Mouse (Mus musculus) neural tube, embryonic 11.5 days (tissue): Measurements from ENCODE around the gene Kcnk1. TPM values are rescaled to one million over a fixed set of nuclear protein-coding genes. Genes with fewer than 3 reads are reported as not detected.

Experiments used
- ATAC-seq: fragments of 200-750 bp; cut with Nextera tagmentation; 2 replicates; pipeline ENCODE4 v1.8.0; 2017; ENCODE audit warnings: moderate number of reproducible peaks, mild to moderate bottlenecking, moderate TSS enrichment, moderate library complexity; ENCODE audit not compliant: insufficient read depth, low FRiP score, low TSS enrichment
- DNase-seq: peaks from one replicate; pipeline ENCODE4 v3.0.0-alpha.2; 2015; ENCODE audit warnings: low spot score
- H3K27ac ChIP-seq: fragments of 300-500 bp; sonication (generic); 2 replicates; pipeline ENCODE4 v1.5.1; 2014; ENCODE audit warnings: low read depth, mild to moderate bottlenecking, low read length
- H3K27me3 ChIP-seq: fragments of 300-500 bp; sonication (generic); 2 replicates; pipeline ENCODE4 v1.6.1; 2014; ENCODE audit warnings: mild to moderate bottlenecking, low read length, mixed read lengths; ENCODE audit not compliant: control insufficient read depth, insufficient read depth
- H3K36me3 ChIP-seq: fragments of 300-500 bp; sonication (generic); 2 replicates; pipeline ENCODE4 v1.6.1; 2014; ENCODE audit warnings: mild to moderate bottlenecking, low read length, moderate library complexity, mixed read lengths; ENCODE audit not compliant: control insufficient read depth, insufficient read depth
- H3K4me1 ChIP-seq: fragments of 300-500 bp; sonication (generic); 2 replicates; pipeline ENCODE4 v1.6.1; 2014; ENCODE audit warnings: low read length, mixed read lengths; ENCODE audit not compliant: control insufficient read depth, insufficient read depth
- H3K4me2 ChIP-seq: fragments of 300-500 bp; sonication (generic); 2 replicates; pipeline ENCODE4 v1.6.1; 2014; ENCODE audit warnings: low read depth, mild to moderate bottlenecking, moderate library complexity
- H3K4me3 ChIP-seq: fragments of 300-500 bp; sonication (generic); 2 replicates; pipeline ENCODE4 v1.5.1; 2014; ENCODE audit warnings: low read depth, low read length
- H3K9ac ChIP-seq: fragments of 300-500 bp; sonication (generic); 2 replicates; pipeline ENCODE4 v1.6.1; 2014; ENCODE audit warnings: mild to moderate bottlenecking, low read length
- H3K9me3 ChIP-seq: fragments of 300-500 bp; sonication (generic); 2 replicates; pipeline ENCODE4 v1.6.1; 2016; ENCODE audit warnings: low read length; ENCODE audit not compliant: control insufficient read depth
- WGBS: fragments of 180-500 bp; shearing (Covaris S2); extraction: QIAGEN DNeasy Blood & Tissue Kit; methylation state at CpG from one replicate; pipeline ENCODE4 v1.1.7; 2014; 5-methylcytosine and 5-hydroxymethylcytosine counted together
- polyA plus RNA-seq: library from polyadenylated mRNA; unstranded; fragments of >200 nt; fragmentation: Nextera tagmentation; extraction: Ambion mirVana; gene quantifications from 2 replicates; pipeline ENCODE4 v1.2.1, GENCODE M21; 2014

Gene Kcnk1
- polyA plus RNA-seq, 1 experiment from 2014 or later, result 6.1 TPM

- Histone ChIP-seq H3K36me3 (no peaks in the 10 kb centered on the region), H3K27ac (no peak overlapping the region), H3K9ac (no peak overlapping the region), H3K4me2 (no peak overlapping the region), H3K4me1 (no peaks in the 10 kb centered on the region), H3K9me3 (no peaks in the 10 kb centered on the region), H3K27me3 (no peaks in the 10 kb centered on the region), H3K4me3 (no peak overlapping the region)
- no peak for ATAC-seq
- WGBS, result 74% methylated on average over 4 of the region's 4 CpGs
- no peak for DNase-seq
Observed at GRCm38 (mm10) chr8:126053911-126054310, 58.9 kb downstream of the Kcnk1 start.

GRCm38 (mm10) chr8:126058876-126059275, 63.9 kb downstream of the Kcnk1 start:
- H3K9me3 ChIP-seq, result no peaks in the 10 kb centered on the region
- no peak overlapping the region for H3K4me2 ChIP-seq
- no peak overlapping the region for H3K27ac ChIP-seq
- DNase-seq (no peak), ATAC-seq (no peak)
- no peaks in the 10 kb centered on the region for H3K4me1 ChIP-seq
- H3K4me3 ChIP-seq, result no peak overlapping the region
- H3K36me3 ChIP-seq, result no peaks in the 10 kb centered on the region
- WGBS, result 70% methylated on average over 4 of the region's 4 CpGs
- H3K27me3 ChIP-seq, result no peaks in the 10 kb centered on the region
- no peak overlapping the region for H3K9ac ChIP-seq

DNA sequence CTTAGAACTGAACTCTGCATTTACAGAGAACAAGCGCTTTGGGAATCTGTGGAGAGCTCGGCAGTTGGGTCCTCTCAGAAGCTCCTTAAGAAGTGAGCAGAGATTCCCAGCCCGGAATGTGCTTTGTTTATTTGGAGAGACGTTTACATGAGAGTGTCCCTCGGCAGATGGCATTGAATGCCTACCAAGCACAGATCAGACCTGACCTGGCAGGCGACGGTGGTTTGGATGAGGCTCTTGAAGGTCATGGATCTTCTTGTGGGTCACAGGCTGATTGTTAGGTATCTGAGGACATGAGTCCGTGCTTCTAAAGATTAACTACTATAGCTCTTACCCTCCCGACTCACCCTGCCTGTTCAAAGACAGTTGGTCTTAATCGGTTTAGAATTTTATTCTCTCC, 67.9 kb downstream of the Kcnk1 start:
- 85% methylated on average over 10 of the region's 10 CpGs for WGBS
- H3K27me3 ChIP-seq, result no peaks in the 10 kb centered on the region
- no peaks in the 10 kb centered on the region for H3K9me3 ChIP-seq

GRCm38 (mm10) chr8:126063832-126064409, 69.0 kb downstream of the Kcnk1 start:
- 81% methylated on average over 9 of the region's 9 CpGs for WGBS
- ATAC-seq, result peak; percentile 65; the same call in 1 of the 2 replicates
- Histone ChIP-seq H3K36me3 (no peaks in the 10 kb centered on the region), H3K9ac (no peak overlapping the region), H3K4me2 (no peak overlapping the region), H3K4me3 (no peak overlapping the region), H3K4me1 (no peaks in the 10 kb centered on the region), H3K9me3 (no peaks in the 10 kb centered on the region), H3K27me3 (no peaks in the 10 kb centered on the region), H3K27ac (no peak overlapping the region)
- no peak for DNase-seq

More for the DNA sequence above, 67.9 kb downstream of the Kcnk1 start:
- Histone ChIP-seq H3K27ac (no peak overlapping the region), H3K9ac (no peak overlapping the region), H3K4me3 (no peak overlapping the region), H3K36me3 (no peaks in the 10 kb centered on the region), H3K4me2 (no peak overlapping the region), H3K4me1 (no peaks in the 10 kb centered on the region)
- DNase-seq (no peak), ATAC-seq (no peak)

DNA sequence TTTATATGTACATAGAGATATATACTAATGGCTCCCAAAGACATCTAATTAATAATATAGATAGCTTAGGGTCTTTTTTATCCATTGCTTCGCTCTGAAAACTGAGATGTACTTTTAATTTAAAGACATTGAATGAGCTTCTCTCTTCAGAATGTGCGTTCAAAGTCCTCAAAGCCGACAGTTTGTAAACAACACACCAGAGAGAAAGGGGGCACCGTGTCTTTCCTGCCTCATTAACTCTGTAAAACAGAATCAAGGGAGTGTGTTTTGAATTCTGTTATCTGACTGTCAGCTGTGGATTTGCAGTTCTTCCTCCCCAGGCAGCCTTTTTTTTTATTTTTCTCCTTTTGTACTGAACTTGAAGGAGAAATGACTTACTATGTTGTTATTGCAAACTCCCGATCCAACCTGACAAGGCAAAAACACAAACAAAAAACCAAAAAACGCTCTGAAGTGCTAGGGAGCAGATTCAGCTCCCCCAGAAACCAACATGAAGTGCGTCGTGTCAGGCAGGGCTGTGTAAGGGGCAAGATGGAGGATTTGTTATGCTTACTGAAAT, 69.7 kb downstream of the Kcnk1 start:
- no peak overlapping the region for H3K4me2 ChIP-seq
- WGBS, result 37% methylated on average over 8 of the region's 8 CpGs
- H3K36me3 ChIP-seq, result no peaks in the 10 kb centered on the region
- ATAC-seq, result no peak
- H3K9ac ChIP-seq, result no peak overlapping the region
- H3K27me3 ChIP-seq, result no peaks in the 10 kb centered on the region
- no peaks in the 10 kb centered on the region for H3K9me3 ChIP-seq
- DNase-seq, result no peak
- H3K4me3 ChIP-seq, result no peak overlapping the region
- no peaks in the 10 kb centered on the region for H3K4me1 ChIP-seq
- H3K27ac ChIP-seq, result no peak overlapping the region

DNA sequence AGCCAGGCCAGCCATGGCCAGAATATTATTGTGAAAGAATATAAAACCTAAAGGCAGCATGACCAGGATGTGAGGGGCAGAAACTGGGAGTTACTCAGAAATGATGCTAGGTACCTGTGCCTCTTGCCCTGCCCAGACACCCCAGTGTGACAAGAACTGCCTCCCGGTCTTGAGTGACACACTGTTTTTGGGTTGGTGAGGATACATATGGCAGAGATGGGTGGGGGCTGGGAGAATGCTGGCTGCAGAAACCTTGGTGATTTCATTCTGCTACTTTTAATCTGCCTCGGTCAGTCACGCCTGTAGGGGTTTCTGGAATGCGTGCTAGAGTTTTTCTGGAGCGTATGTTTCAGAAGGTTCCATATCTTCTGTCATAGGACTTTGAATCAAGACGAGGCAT, 72.3 kb downstream of the Kcnk1 start:
- Histone ChIP-seq H3K9me3 (no peaks in the 10 kb centered on the region), H3K27me3 (no peaks in the 10 kb centered on the region), H3K4me3 (no peak overlapping the region), H3K36me3 (no peaks in the 10 kb centered on the region), H3K9ac (no peak overlapping the region), H3K4me2 (no peak overlapping the region), H3K4me1 (no peaks in the 10 kb centered on the region), H3K27ac (no peak overlapping the region)
- no peak for ATAC-seq
- DNase-seq, result no peak
- WGBS, result 88% methylated on average over 6 of the region's 6 CpGs

DNA sequence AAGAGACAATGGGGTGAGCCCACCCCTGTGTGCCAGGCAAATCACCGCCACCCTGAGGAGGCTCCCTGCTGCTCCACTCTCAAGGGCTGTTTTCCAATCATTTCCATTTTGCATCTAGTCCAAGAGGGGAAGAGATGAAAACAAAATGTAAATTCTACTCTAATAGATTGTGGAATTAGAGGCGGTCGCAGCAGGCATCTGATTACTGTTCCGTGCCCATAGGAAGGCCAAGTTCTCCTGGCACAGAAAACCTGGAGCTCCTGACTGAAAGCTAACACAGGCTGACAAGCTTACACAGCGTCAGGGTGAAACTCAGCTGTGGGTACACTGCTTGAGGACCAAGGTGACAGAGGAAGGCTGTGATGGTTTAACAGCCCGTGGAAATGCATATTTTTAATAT, 73.2 kb downstream of the Kcnk1 start:
- DNase-seq, result no peak
- H3K36me3 ChIP-seq, result no peaks in the 10 kb centered on the region
- H3K4me1 ChIP-seq, result peaks cover 5% of the 10 kb centered on the region
- H3K9me3 ChIP-seq, result no peaks in the 10 kb centered on the region
- H3K9ac ChIP-seq, result no peak overlapping the region
- WGBS, result 82% methylated on average over 6 of the region's 6 CpGs
- ATAC-seq, result no peak
- no peak overlapping the region for H3K27ac ChIP-seq
- no peaks in the 10 kb centered on the region for H3K27me3 ChIP-seq
- H3K4me2 ChIP-seq, result no peak overlapping the region
- no peak overlapping the region for H3K4me3 ChIP-seq

DNA sequence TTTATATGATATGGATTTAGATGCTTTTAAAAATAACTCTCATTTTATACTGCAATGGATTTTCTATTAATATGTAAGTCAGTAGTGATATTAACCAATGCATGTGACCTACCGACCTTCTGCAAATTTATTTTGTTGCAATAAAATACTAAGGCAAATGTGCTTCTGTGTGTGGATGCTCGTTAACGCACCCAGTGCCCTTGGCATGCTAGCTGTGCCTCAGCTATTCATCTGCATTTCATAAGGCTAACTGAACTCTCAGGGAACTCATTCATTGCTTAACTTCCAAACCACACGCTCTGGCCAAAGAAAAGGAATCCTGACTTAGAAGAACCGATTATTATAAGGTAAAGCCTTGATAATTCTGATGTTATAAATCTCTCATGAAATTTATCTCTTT, 77.7 kb downstream of the Kcnk1 start:
- peak overlapping the region; percentile 50; the same call in 1 of the 2 replicates for H3K27ac ChIP-seq
- peak overlapping the region; percentile 22; the same call in 1 of the 2 replicates for H3K4me2 ChIP-seq
- no peaks in the 10 kb centered on the region for H3K9me3 ChIP-seq
- no peaks in the 10 kb centered on the region for H3K36me3 ChIP-seq
- WGBS, result 49% methylated on average over 5 of the region's 5 CpGs
- H3K27me3 ChIP-seq, result no peaks in the 10 kb centered on the region
- peaks cover 9% of the 10 kb centered on the region for H3K4me1 ChIP-seq
- peak overlapping the region; percentile 29; the same call in 1 of the 2 replicates for H3K9ac ChIP-seq
- H3K4me3 ChIP-seq, result no peak overlapping the region
- no peak for DNase-seq
- no peak for ATAC-seq

DNA sequence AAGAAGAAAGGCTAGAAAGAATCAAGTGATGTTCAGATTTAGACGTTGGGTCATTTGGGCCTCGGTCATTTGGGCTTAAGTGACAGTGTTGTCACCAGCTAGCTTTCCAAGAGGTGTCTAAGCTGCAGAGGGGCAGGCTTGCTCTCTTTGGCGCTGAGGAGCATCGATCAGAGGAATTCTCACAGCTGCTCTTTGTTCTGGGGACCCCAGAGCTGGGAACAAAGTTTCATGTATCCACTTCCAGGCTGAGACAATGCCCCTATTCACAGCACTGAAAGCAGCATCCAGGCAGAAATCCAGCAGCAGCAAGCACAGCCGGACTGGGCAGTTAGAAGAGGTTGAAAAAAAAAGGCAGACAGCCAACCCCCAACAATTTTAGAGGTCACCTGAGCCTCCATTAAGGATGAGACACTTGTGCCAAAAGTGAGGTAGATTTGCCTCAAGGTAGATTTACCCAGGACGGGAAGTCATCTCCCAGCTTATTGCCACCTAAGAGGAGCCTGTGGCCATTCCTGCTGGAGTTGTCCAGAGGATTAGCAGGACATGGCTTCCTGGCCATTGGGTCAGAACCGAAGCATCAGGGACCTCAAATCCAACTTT, 78.3 kb downstream of the Kcnk1 start:
- DNase-seq, result peak; percentile 71
- no peaks in the 10 kb centered on the region for H3K36me3 ChIP-seq
- 36% methylated on average over 7 of the region's 7 CpGs for WGBS
- H3K4me3 ChIP-seq, result no peak overlapping the region
- H3K27ac ChIP-seq, result peak overlapping the region; percentile 50; the same call in 1 of the 2 replicates
- peak overlapping the region; percentile 29; the same call in 1 of the 2 replicates for H3K9ac ChIP-seq
- H3K4me2 ChIP-seq, result peak overlapping the region; percentile 22; the same call in 1 of the 2 replicates
- H3K9me3 ChIP-seq, result no peaks in the 10 kb centered on the region
- no peaks in the 10 kb centered on the region for H3K27me3 ChIP-seq
- H3K4me1 ChIP-seq, result peaks cover 9% of the 10 kb centered on the region
- ATAC-seq, result peak; percentile 73
